ENCODE assay signal across 23 mouse cellular contexts in the genomic region with DNA sequence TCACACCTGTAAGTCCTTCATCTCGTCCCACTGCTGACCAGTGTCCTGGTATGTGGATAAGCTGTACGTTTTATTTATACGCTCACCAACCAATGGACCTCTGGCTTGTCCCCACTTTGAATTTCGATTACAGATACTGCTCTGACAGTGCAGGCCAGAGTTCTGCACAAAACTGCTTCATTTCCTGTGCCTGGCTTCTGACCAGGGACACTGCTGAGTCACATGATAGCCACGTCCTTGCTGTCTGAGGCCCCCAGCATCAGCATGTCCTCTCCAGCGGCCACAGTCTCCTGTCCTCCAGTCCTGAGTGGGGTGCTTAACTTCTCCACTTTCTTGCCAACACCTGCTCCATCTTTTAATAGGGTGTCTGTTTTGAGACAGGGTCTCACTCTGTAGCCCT. TPM values are rescaled to one million over a fixed set of nuclear protein-coding genes. Genes with fewer than 3 reads are reported as not detected.
DNase-seq lines count a peak whose midpoint lies in the region; ATAC-seq and TF ChIP-seq lines count a peak whose summit lies in the region.
"Had no signal": no experiment of that assay in that cellular context is flagged by ENCODE, and none has a peak within 500 bp of the region (broad histone marks: within the 10 kb centered on the region; RNA-seq: fewer than 3 reads in every experiment).

No protein-coding gene starts in this region.

- H3K9me3 ChIP-seq in stomach, embryonic 16.5 days (replicated peaks; ENCODE audit: control insufficient read depth, low read length) = no peaks in the 10 kb centered on the region
- H3K9me3 ChIP-seq in stomach, postnatal 0 days (ENCODE audit: control insufficient read depth, low read length) = no peaks in the 10 kb centered on the region
- H3K9me3 ChIP-seq: forebrain, embryonic 13.5 days; hindbrain, embryonic 12.5 days; intestine, embryonic 15.5 days; liver, embryonic 13.5 days; midbrain, embryonic 12.5 days; neural tube, embryonic 13.5 days had no signal

- 52% methylated on average over 6 of the region's 6 CpGs for WGBS in stomach, embryonic 16.5 days
- 55% methylated on average over 6 of the region's 6 CpGs for WGBS in stomach, postnatal 0 days

- no peak overlapping the region for H3K4me2 ChIP-seq in stomach, embryonic 16.5 days (ENCODE audit: low read depth, low read length)
- H3K4me2 ChIP-seq in stomach, postnatal 0 days (replicated peaks; ENCODE audit: low read depth) = no peak overlapping the region
- H3K4me2 ChIP-seq: forebrain, embryonic 13.5 days; heart, embryonic 11.5 days; hindbrain, embryonic 12.5 days; intestine, embryonic 15.5 days; liver, embryonic 13.5 days; midbrain, embryonic 12.5 days; neural tube, embryonic 13.5 days had no signal

- peak; percentile 44; the same call in 1 of the 2 replicates for ATAC-seq in stomach, embryonic 16.5 days (ENCODE audit: insufficient read depth, low FRiP score)
- no peak for ATAC-seq in stomach, postnatal 0 days (ENCODE audit: low FRiP score, low TSS enrichment)
- ATAC-seq: forebrain, embryonic 13.5 days; hindbrain, postnatal 0 days; intestine, embryonic 15.5 days had no signal

- no peaks in the 10 kb centered on the region for H3K27me3 ChIP-seq in stomach, embryonic 16.5 days (ENCODE audit: control insufficient read depth, insufficient read depth, low read length)
- H3K27me3 ChIP-seq in stomach, postnatal 0 days (ENCODE audit: control insufficient read depth, insufficient read depth, low read length) = no peaks in the 10 kb centered on the region
- H3K27me3 ChIP-seq: forebrain, embryonic 13.5 days; hindbrain, embryonic 12.5 days; intestine, embryonic 15.5 days; liver, embryonic 13.5 days; midbrain, embryonic 12.5 days; neural tube, embryonic 13.5 days had no signal

- no peaks in the 10 kb centered on the region for H3K36me3 ChIP-seq in stomach, embryonic 16.5 days (ENCODE audit: control insufficient read depth, insufficient read depth, low read length)
- no peaks in the 10 kb centered on the region for H3K36me3 ChIP-seq in stomach, postnatal 0 days (ENCODE audit: control insufficient read depth, insufficient read depth, low read length)
- H3K36me3 ChIP-seq: hindbrain, embryonic 12.5 days; intestine, embryonic 15.5 days; liver, embryonic 13.5 days; midbrain, embryonic 12.5 days; neural tube, embryonic 13.5 days had no signal

- H3K27ac ChIP-seq in stomach, embryonic 16.5 days (ENCODE audit: low read length) = no peak overlapping the region
- H3K27ac ChIP-seq in stomach, postnatal 0 days (replicated peaks) = no peak overlapping the region
- H3K27ac ChIP-seq: forebrain, embryonic 13.5 days; hindbrain, embryonic 12.5 days; hindbrain, postnatal 0 days; intestine, embryonic 15.5 days; kidney, postnatal 0 days; liver, embryonic 13.5 days; midbrain, embryonic 12.5 days; neural tube, embryonic 13.5 days had no signal

- TF ChIP-seq CTCF in stomach, postnatal 0 days (IDR thresholded peaks at IDR 0.05; ENCODE audit: low read depth) = no peak

- H3K4me1 ChIP-seq in stomach, embryonic 16.5 days (ENCODE audit: control insufficient read depth, insufficient read depth, low read length) = no peaks in the 10 kb centered on the region
- no peaks in the 10 kb centered on the region for H3K4me1 ChIP-seq in stomach, postnatal 0 days (replicated peaks; ENCODE audit: control insufficient read depth, insufficient read depth)
- H3K4me1 ChIP-seq: forebrain, embryonic 13.5 days; hindbrain, embryonic 12.5 days; intestine, embryonic 15.5 days; liver, embryonic 13.5 days; midbrain, embryonic 12.5 days; neural tube, embryonic 13.5 days had no signal

- H3K9ac ChIP-seq in stomach, embryonic 16.5 days (ENCODE audit: low read length) = no peak overlapping the region
- no peak overlapping the region for H3K9ac ChIP-seq in stomach, postnatal 0 days (ENCODE audit: low read length)
- H3K9ac ChIP-seq: forebrain, embryonic 13.5 days; hindbrain, embryonic 12.5 days; intestine, embryonic 15.5 days; liver, embryonic 13.5 days; midbrain, embryonic 12.5 days; neural tube, embryonic 13.5 days had no signal

- no peak for TF ChIP-seq EP300 in stomach, postnatal 0 days (optimal IDR thresholded peaks at IDR 0.05)

- no peak overlapping the region for H3K4me3 ChIP-seq in stomach, embryonic 16.5 days (replicated peaks; ENCODE audit: low read length)
- no peak overlapping the region for H3K4me3 ChIP-seq in stomach, postnatal 0 days (ENCODE audit: low read depth, low read length)
- H3K4me3 ChIP-seq: forebrain, embryonic 13.5 days; hindbrain, embryonic 12.5 days; intestine, embryonic 15.5 days; liver, embryonic 13.5 days; midbrain, embryonic 12.5 days; neural tube, embryonic 13.5 days had no signal

- DNase-seq in adrenal gland, adult (ENCODE audit: inconsistent age in 2 of 2, low spot score in 1 of 2) = peak; percentile 71 to 85
- DNase-seq in adrenal gland, postnatal 4 days (ENCODE audit: low spot score in 2 of 2) = no peak
- DNase-seq in stomach, postnatal 0 days (ENCODE audit: low spot score) = no peak
- peak; percentile 56 for DNase-seq in adrenal gland, postnatal 25 days
- no peak for DNase-seq in kidney, adult 18-20 months
- no peak for DNase-seq in lung, postnatal 25 days (ENCODE audit: low spot score)
- DNase-seq: cerebellum, adult 8-10 months; cerebellum, postnatal 36 days; gastrocnemius, postnatal 14 days; kidney, adult 8-10 months; kidney, postnatal 4 days; liver, embryonic 13.5 days; lung, adult 2 months; lung, postnatal 10 days had no signal

RNA-seq across cellular contexts. Expression of a gene that starts 32.9 kb away (rescaled TPM):
- total RNA-seq in adrenal gland, postnatal 4 days (2021) = 100 to 1,000 TPM; 118 to 121 TPM
- polyA plus RNA-seq in stomach, embryonic 16.5 days (2015; fragmentation: Nextera tagmentation; extraction: Ambion mirVana) = 191 and 192 TPM in 2 replicates
- polyA plus RNA-seq in stomach, postnatal 0 days (2015; fragmentation: Nextera tagmentation; extraction: Ambion mirVana) = 219 and 225 TPM in 2 replicates
- 144 and 186 TPM in 2 replicates for total RNA-seq in adrenal gland, postnatal 25 days (2021)

Comparison
In these comparisons a context has a peak if more than half of its experiments do, and no peak if none do; other contexts are left out.
1. DNase-seq: peak in adrenal gland, adult (2 of 2) and adrenal gland, postnatal 25 days (single experiment); none in adrenal gland, postnatal 4 days (0 of 2), stomach, postnatal 0 days (single experiment), kidney, adult 18-20 months (single experiment) and lung, postnatal 25 days (single experiment).